Mouse (Mus musculus) skeletal muscle tissue, adult 2 months (tissue): ENCODE results near the gene Stam.
"Not testable (repeated sequence)": the region's sequence is repeated elsewhere in the genome, so short reads cannot be mapped to it uniquely, and the experiment has no call there.

Experiments
- DNase-seq: peaks from one replicate; pipeline ENCODE4 v3.0.0-alpha.2; 2012; ENCODE audit warnings: low read depth, low spot score

Gene Stam

GRCm38 (mm10) chr2:14073362-14074220 is at the start of gene Stam:
TSS of gene Stam (plus strand) at chr2:14074098.
- peak; percentile 92 for DNase-seq

GRCm38 (mm10) chr2:14041249-14041648 is 32.6 kb upstream of the Stam start:
- DNase-seq: no peak

- no peak for DNase-seq
Measured at GRCm38 (mm10) chr2:14043011-14043410, 30.9 kb upstream of the Stam start.

- DNase-seq: no peak
Measured at GRCm38 (mm10) chr2:14043577-14044170, 30.2 kb upstream of the Stam start.

GRCm38 (mm10) chr2:14048381-14048780 is 25.5 kb upstream of the Stam start:
- DNase-seq: peak; percentile 59

- no peak for DNase-seq
Measured at GRCm38 (mm10) chr2:14048808-14049207, 25.1 kb upstream of the Stam start.

- DNase-seq: no peak
Measured at GRCm38 (mm10) chr2:14053618-14054017, 20.3 kb upstream of the Stam start.

- no peak for DNase-seq
Measured at GRCm38 (mm10) chr2:14054163-14054562, 19.7 kb upstream of the Stam start.

GRCm38 (mm10) chr2:14054716-14055115 is 19.2 kb upstream of the Stam start:
- DNase-seq: no peak

GRCm38 (mm10) chr2:14055168-14055565 is 18.7 kb upstream of the Stam start:
- DNase-seq: peak; percentile 64

GRCm38 (mm10) chr2:14055566-14056331 is 18.1 kb upstream of the Stam start, which contains the start of gene Hacd1:
TSS of gene Hacd1 (minus strand) at chr2:14056135.
- DNase-seq: peak; percentile 79

GRCm38 (mm10) chr2:14065704-14066650 is 7.9 kb upstream of the Stam start:
- no peak for DNase-seq

GRCm38 (mm10) chr2:14069027-14069426 is 4.9 kb upstream of the Stam start:
- no peak for DNase-seq

GRCm38 (mm10) chr2:14070466-14070865 is 3.4 kb upstream of the Stam start:
- DNase-seq: no peak

GRCm38 (mm10) chr2:14073008-14073361 is 913 bp upstream of the Stam start:
- DNase-seq: no peak

- DNase-seq: no peak
Measured at GRCm38 (mm10) chr2:14074221-14074901, 463 bp downstream of the Stam start.

GRCm38 (mm10) chr2:14078527-14078926 is 4.6 kb downstream of the Stam start:
- not testable (repeated sequence) for DNase-seq

- no peak for DNase-seq
Measured at GRCm38 (mm10) chr2:14100533-14100932, 26.6 kb downstream of the Stam start.

- DNase-seq: no peak
Measured at GRCm38 (mm10) chr2:14102603-14103002, 28.7 kb downstream of the Stam start.

- DNase-seq: no peak
Measured at GRCm38 (mm10) chr2:14103924-14104323, 30.0 kb downstream of the Stam start.

- peak; percentile 26 for DNase-seq
Measured at GRCm38 (mm10) chr2:14107673-14108072, 33.8 kb downstream of the Stam start.
